Mouse (Mus musculus) erythroblast, embryonic 14.5 days (primary cell): ENCODE data around the gene Rab31.

Source experiments
- GATA1 ChIP-seq: IDR thresholded peaks from 2 replicates; pipeline ENCODE4 v1.6.1; 2012; ENCODE audit warnings: low read length, inconsistent platforms, mixed read lengths
- TAL1 ChIP-seq: IDR thresholded peaks from 3 replicates; pipeline ENCODE4 v1.6.1; 2012; ENCODE audit warnings: low read length, inconsistent platforms, mixed read lengths

DNA sequence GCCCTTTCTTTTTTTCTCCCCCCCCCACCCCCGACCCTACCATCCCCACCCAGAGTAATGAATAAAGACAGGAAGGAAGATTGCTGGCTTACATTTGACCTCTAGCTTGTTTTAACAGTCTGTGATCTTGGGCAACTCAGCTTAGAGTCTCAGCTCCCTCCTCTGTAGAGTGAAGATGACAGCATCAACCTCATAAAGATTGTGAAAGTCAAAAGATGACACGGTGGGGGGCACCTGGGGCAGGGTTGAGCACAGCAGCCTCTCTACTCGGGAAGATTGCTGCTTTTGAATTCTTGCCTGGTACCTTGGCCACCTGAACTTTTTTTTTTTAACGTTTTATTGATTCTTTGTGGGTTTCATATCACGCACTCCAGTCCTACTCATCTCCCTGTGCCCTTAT, 124.6 kb downstream of the Rab31 start:
- TF ChIP-seq TAL1, result no peak
- TF ChIP-seq GATA1, result no peak
